Mouse (Mus musculus) gonadal fat pad, adult 2 months (tissue): ENCODE results near the gene Olfr994. TPM values are rescaled to one million over a fixed set of nuclear protein-coding genes. Genes with fewer than 3 reads are reported as not detected.
A peak's percentile ranks its signal among the peaks of the same experiment; 100 is the strongest.

Experiments
- DNase-seq: peaks from one replicate; pipeline ENCODE4 v3.0.0-alpha.2; 2012; ENCODE audit warnings: low read depth
- polyA plus RNA-seq: library from polyadenylated mRNA; depleted of rRNA; stranded (reverse); fragments of >200 nt; gene quantifications from 2 replicates; pipeline ENCODE4 v1.2.3, GENCODE M21; 2012; rRNA removed

Olfr994 gene
- not detected in 2 replicates for polyA plus RNA-seq

GRCm38 (mm10) chr2:85436351-85436750 lies at the start of gene Olfr994:
Olfr994 (minus strand) TSS chr2:85436451.
- DNase-seq: no peak

GRCm38 (mm10) chr2:85466801-85467325 lies 30.6 kb upstream of the Olfr994 start:
- peak; percentile 86 for DNase-seq

GRCm38 (mm10) chr2:85443539-85443938 lies 7.3 kb upstream of the Olfr994 start, which contains the start of gene Olfr995:
Olfr995 (minus strand) TSS chr2:85443639.
- DNase-seq: no peak

GRCm38 (mm10) chr2:85442546-85442945 lies 6.3 kb upstream of the Olfr994 start:
- no peak for DNase-seq

- no peak for DNase-seq
Measured at GRCm38 (mm10) chr2:85425893-85426292, 10.4 kb downstream of the Olfr994 start.

GRCm38 (mm10) chr2:85414777-85415176 lies 21.5 kb downstream of the Olfr994 start, which contains the start of gene Olfr993:
Olfr993 (minus strand) TSS chr2:85414877.
- DNase-seq: no peak

- no peak for DNase-seq
Measured at GRCm38 (mm10) chr2:85409369-85409768, 26.9 kb downstream of the Olfr994 start, which contains the start of gene Olfr992. Olfr992 (minus strand) TSS chr2:85409469.

Other genes starting within 250 kb of the Olfr994 start
- 0.20 and 0.38 TPM in 2 replicates for gene Lrrc55, start 239.3 kb downstream of the Olfr994 start, polyA plus RNA-seq
- gene Olfr987, start 97.1 kb downstream of the Olfr994 start, polyA plus RNA-seq: not detected in 2 replicates
- gene Olfr988, start 73.2 kb downstream of the Olfr994 start, polyA plus RNA-seq: not detected in 2 replicates
- gene Olfr992, start 27.0 kb downstream of the Olfr994 start, polyA plus RNA-seq: not detected in 2 replicates
- gene Olfr993, start 21.6 kb downstream of the Olfr994 start, polyA plus RNA-seq: not detected in 2 replicates
- gene Olfr995, start 7.2 kb upstream of the Olfr994 start, polyA plus RNA-seq: not detected in 2 replicates
- not detected in 2 replicates for gene 4833423E24Rik, start 82.6 kb upstream of the Olfr994 start, polyA plus RNA-seq
- gene Olfr996, start 142.8 kb upstream of the Olfr994 start, polyA plus RNA-seq: not detected in 2 replicates
- gene Olfr998, start 152.5 kb upstream of the Olfr994 start, polyA plus RNA-seq: not detected in 2 replicates
- not detected in 2 replicates for gene Olfr1000, start 175.5 kb upstream of the Olfr994 start, polyA plus RNA-seq
- not detected in 2 replicates for gene Olfr1002, start 214.3 kb upstream of the Olfr994 start, polyA plus RNA-seq
- not detected in 2 replicates for gene Olfr154, start 228.0 kb upstream of the Olfr994 start, polyA plus RNA-seq
- gene Olfr1006, start 242.3 kb upstream of the Olfr994 start, polyA plus RNA-seq: not detected in 2 replicates